ENCODE assay signal across 15 mouse cellular contexts in the genomic region with DNA sequence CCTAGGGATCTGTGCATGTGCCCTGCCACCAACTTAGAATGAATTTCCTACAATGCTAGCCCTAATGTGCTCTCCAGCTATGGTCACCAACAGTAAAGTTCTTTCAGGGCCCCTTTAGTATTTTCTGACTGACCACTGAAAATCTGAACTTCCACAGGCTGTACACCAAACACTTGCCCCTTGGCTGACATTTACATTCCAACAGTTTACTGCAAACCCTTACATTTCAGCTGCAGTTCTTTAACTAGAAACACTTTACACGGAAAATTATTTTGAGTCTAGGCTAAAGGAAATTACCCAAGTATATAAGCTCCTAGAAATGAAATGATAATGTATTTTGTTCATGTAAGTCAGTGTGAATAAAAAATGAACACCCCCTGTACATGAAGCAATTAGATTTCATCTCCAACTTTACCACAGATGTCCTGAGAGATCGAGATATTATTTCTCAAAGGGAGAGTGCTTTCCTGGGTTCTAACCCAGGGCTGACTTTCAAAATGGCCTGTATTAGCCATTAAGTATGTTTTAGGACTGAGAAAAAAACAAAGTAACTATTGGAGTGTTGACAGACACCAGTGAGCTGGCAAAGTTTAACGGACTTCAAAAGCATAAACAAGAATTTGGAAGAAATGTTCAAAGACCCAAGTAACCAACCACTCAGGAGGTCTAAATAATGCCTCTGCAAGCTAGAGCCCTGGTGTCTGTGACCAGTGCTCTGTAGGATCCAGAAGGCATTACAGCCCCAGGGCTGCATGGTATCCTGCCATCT. TPM values are rescaled to one million over a fixed set of nuclear protein-coding genes. Genes with fewer than 3 reads are reported as not detected.
DNase-seq lines count a peak whose midpoint lies in the region; ATAC-seq and TF ChIP-seq lines count a peak whose summit lies in the region.
"Had no signal": no experiment of that assay in that cellular context is flagged by ENCODE, and none has a peak within 500 bp of the region (broad histone marks: within the 10 kb centered on the region; RNA-seq: fewer than 3 reads in every experiment).

No protein-coding gene starts in this region.

- H3K4me2 ChIP-seq in embryonic facial prominence, embryonic 12.5 days (replicated peaks), result no peak overlapping the region
- H3K4me2 ChIP-seq: liver, embryonic 13.5 days; midbrain, embryonic 15.5 days had no signal

- no peaks in the 10 kb centered on the region for H3K9me3 ChIP-seq in embryonic facial prominence, embryonic 12.5 days
- H3K9me3 ChIP-seq in embryonic facial prominence, embryonic 10.5 days, result no peaks in the 10 kb centered on the region
- no peaks in the 10 kb centered on the region for H3K9me3 ChIP-seq in E14TG2a.4 (ENCODE audit: low read length)
- H3K9me3 ChIP-seq: forebrain, embryonic 10.5 days; liver, embryonic 13.5 days; midbrain, embryonic 15.5 days had no signal

- TF ChIP-seq CTCF in layer of hippocampus, adult 2 months (conservative IDR thresholded peaks at IDR 0.05), result no peak
- no peak for TF ChIP-seq CTCF in E14TG2a.4 (conservative IDR thresholded peaks at IDR 0.05; ENCODE audit: low read length)

- peaks cover 59% of the 10 kb centered on the region for H3K4me1 ChIP-seq in embryonic facial prominence, embryonic 12.5 days
- H3K4me1 ChIP-seq in embryonic facial prominence, embryonic 10.5 days, result peaks cover 62% of the 10 kb centered on the region
- peaks cover 95% of the 10 kb centered on the region for H3K4me1 ChIP-seq in E14TG2a.4 (replicated peaks; ENCODE audit: low read depth, low read length)

- WGBS in embryonic facial prominence, embryonic 12.5 days, result 49% methylated on average over 3 of the region's 3 CpGs
- WGBS in embryonic facial prominence, embryonic 10.5 days, result 55% methylated on average over 3 of the region's 3 CpGs

- no peak overlapping the region for H3K4me3 ChIP-seq in embryonic facial prominence, embryonic 12.5 days
- no peak overlapping the region for H3K4me3 ChIP-seq in embryonic facial prominence, embryonic 10.5 days
- H3K4me3 ChIP-seq in layer of hippocampus, adult 2 months, result no peak overlapping the region
- H3K4me3 ChIP-seq in E14TG2a.4 (replicated peaks; ENCODE audit: low read length), result peak overlapping the region; percentile 45
- H3K4me3 ChIP-seq: forebrain, embryonic 10.5 days; liver, embryonic 13.5 days; midbrain, embryonic 15.5 days had no signal

- no peak for ATAC-seq in embryonic facial prominence, embryonic 12.5 days (ENCODE audit: insufficient number of reproducible peaks, insufficient read depth, low FRiP score, low TSS enrichment)
- ATAC-seq: midbrain, embryonic 15.5 days; Patski had no signal

- no peaks in the 10 kb centered on the region for H3K27me3 ChIP-seq in embryonic facial prominence, embryonic 12.5 days
- H3K27me3 ChIP-seq in embryonic facial prominence, embryonic 10.5 days (replicated peaks; ENCODE audit: low read depth, poor library complexity, severe bottlenecking), result no peaks in the 10 kb centered on the region
- H3K27me3 ChIP-seq in E14TG2a.4 (ENCODE audit: insufficient read depth, low read length), result no peaks in the 10 kb centered on the region
- H3K27me3 ChIP-seq: liver, embryonic 13.5 days; midbrain, embryonic 15.5 days; Patski had no signal

- peaks cover 67% of the 10 kb centered on the region for H3K36me3 ChIP-seq in embryonic facial prominence, embryonic 12.5 days
- H3K36me3 ChIP-seq in embryonic facial prominence, embryonic 10.5 days (replicated peaks), result peaks cover 100% of the 10 kb centered on the region
- H3K36me3 ChIP-seq in E14TG2a.4 (ENCODE audit: insufficient read depth, low read length), result peaks cover 92% of the 10 kb centered on the region

- no peak for DNase-seq in embryonic facial prominence, embryonic 10.5 days (ENCODE audit: low spot score)
- DNase-seq in layer of hippocampus, adult 2 months (ENCODE audit: low spot score in 2 of 2), result no peak
- DNase-seq in layer of hippocampus, postnatal 36 days, result no peak
- peak; percentile 52 for DNase-seq in lung, postnatal 10 days
- no peak for DNase-seq in liver
- DNase-seq in frontal cortex, postnatal 14 days (ENCODE audit: low spot score in 2 of 2), result no peak
- DNase-seq: cerebellum, postnatal 25 days; layer of hippocampus, adult 9-11 months; liver, embryonic 13.5 days; right cerebral cortex, postnatal 14 days had no signal

- no peak overlapping the region for H3K9ac ChIP-seq in embryonic facial prominence, embryonic 12.5 days
- H3K9ac ChIP-seq: liver, embryonic 13.5 days; midbrain, embryonic 15.5 days had no signal

- H3K27ac ChIP-seq in embryonic facial prominence, embryonic 12.5 days, result peak overlapping the region; percentile 76; the same call in 1 of the 2 replicates
- H3K27ac ChIP-seq in embryonic facial prominence, embryonic 10.5 days (replicated peaks), result no peak overlapping the region
- H3K27ac ChIP-seq in layer of hippocampus, adult 2 months, result peak overlapping the region; percentile 5; the same call in 1 of the 2 replicates
- H3K27ac ChIP-seq: liver, embryonic 13.5 days; midbrain, embryonic 15.5 days had no signal

RNA-seq across cellular contexts. Expression of gene Fancc, which starts 32.7 kb away (rescaled TPM):
- polyA plus RNA-seq in embryonic facial prominence, embryonic 12.5 days (2016; fragmentation: Nextera tagmentation; extraction: Ambion mirVana), result 21.8 and 23.7 TPM in 2 replicates
- polyA plus RNA-seq in embryonic facial prominence, embryonic 10.5 days (2016; fragmentation: Nextera tagmentation; extraction: Ambion mirVana), result 22.9 and 25.3 TPM in 2 replicates
- total RNA-seq in layer of hippocampus, adult 2 months (2021), result 1 to 10 TPM; 6.5 to 9.5 TPM
- 1 to 10 TPM; 5.8 to 5.9 TPM for total RNA-seq in layer of hippocampus, postnatal 36 days (2021)

RNA-seq across cellular contexts. Expression of gene Ptch1, which starts 43.6 kb away (rescaled TPM):
- polyA plus RNA-seq in embryonic facial prominence, embryonic 12.5 days (2016; fragmentation: Nextera tagmentation; extraction: Ambion mirVana), result 24.9 and 29.2 TPM in 2 replicates
- 33.0 and 33.5 TPM in 2 replicates for polyA plus RNA-seq in embryonic facial prominence, embryonic 10.5 days (2016; fragmentation: Nextera tagmentation; extraction: Ambion mirVana)
- 10 to 100 TPM; 43.9 to 45.4 TPM for total RNA-seq in layer of hippocampus, adult 2 months (2021)
- total RNA-seq in layer of hippocampus, postnatal 36 days (2021), result 10 to 100 TPM; 41.0 to 49.1 TPM
